Mouse (Mus musculus) C2C12 (cell line): ENCODE measurements around the gene Pglyrp1.

Source experiments
- CTCF ChIP-seq: IDR thresholded peaks from one replicate; pipeline ENCODE4 v1.5.1; 2011; ENCODE audit not compliant: control insufficient read depth, insufficient read depth, insufficient read length
- MAX ChIP-seq: IDR thresholded peaks from one replicate; pipeline ENCODE4 v1.6.1; 2011; ENCODE audit warnings: mild to moderate bottlenecking, control low read depth
- MYOG ChIP-seq: IDR thresholded peaks from one replicate; pipeline ENCODE4 v1.6.1; 2011; ENCODE audit not compliant: control insufficient read depth, insufficient read length; ENCODE audit errors: extremely low read depth

DNA sequence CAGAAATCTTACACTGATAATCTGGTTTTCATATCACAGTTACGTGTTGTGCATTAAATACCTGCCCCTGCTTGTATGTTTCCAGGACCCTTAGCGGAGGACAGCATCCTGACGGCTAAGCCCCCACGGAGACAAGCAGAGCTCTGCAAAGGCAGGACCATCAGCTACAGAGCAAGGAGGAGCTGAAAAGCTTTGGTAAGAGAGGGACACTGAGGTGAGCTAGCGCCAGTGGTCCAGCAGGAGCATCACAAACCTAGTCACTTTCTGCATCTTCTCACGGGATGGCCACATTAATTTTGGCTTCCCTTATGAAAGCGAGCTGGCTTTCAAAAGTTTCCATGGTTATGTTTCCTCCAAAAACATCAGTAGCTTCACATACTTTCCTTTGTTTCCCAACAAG lies 1.7 kb downstream of the Pglyrp1 start:
- TF ChIP-seq CTCF (no peak), MAX (no peak), MYOG (no peak)
